In genomic region chr12:42338996-42339680, GRCm38 (mm10) we compare ENCODE assay signal across 24 mouse cellular contexts.
DNase-seq lines count a peak whose midpoint lies in the region; ATAC-seq and TF ChIP-seq lines count a peak whose summit lies in the region.
"Had no signal": no experiment of that assay in that cellular context is flagged by ENCODE, and none has a peak within 500 bp of the region (broad histone marks: within the 10 kb centered on the region; RNA-seq: fewer than 3 reads in every experiment).

No protein-coding gene starts in this region.

- H3K4me2 ChIP-seq in hindbrain, postnatal 0 days (ENCODE audit: low read depth, low read length), result no peak overlapping the region
- no peak overlapping the region for H3K4me2 ChIP-seq in hindbrain, embryonic 14.5 days (replicated peaks)
- H3K4me2 ChIP-seq: embryonic facial prominence, embryonic 13.5 days; heart, embryonic 12.5 days; heart, embryonic 15.5 days; hindbrain, embryonic 13.5 days had no signal

- H3K9me3 ChIP-seq in hindbrain, postnatal 0 days (ENCODE audit: low read length), result no peaks in the 10 kb centered on the region
- H3K9me3 ChIP-seq in hindbrain, embryonic 14.5 days (ENCODE audit: control insufficient read depth, low read length), result no peaks in the 10 kb centered on the region
- H3K9me3 ChIP-seq: embryonic facial prominence, embryonic 13.5 days; forebrain, embryonic 10.5 days; heart, embryonic 12.5 days; heart, embryonic 15.5 days; hindbrain, embryonic 10.5 days; hindbrain, embryonic 13.5 days had no signal

- TF ChIP-seq CTCF in cerebellum, adult 2 months (IDR thresholded peaks at IDR 0.05; ENCODE audit: borderline replicate concordance, insufficient read depth, low read depth, low read length), result no peak
- TF ChIP-seq CTCF in hindbrain, postnatal 0 days (IDR thresholded peaks at IDR 0.05; ENCODE audit: low read depth), result no peak

- no peak for TF ChIP-seq POLR2A in cerebellum, adult 2 months (IDR thresholded peaks at IDR 0.05; ENCODE audit: borderline replicate concordance, insufficient read depth, low read length)

- H3K36me3 ChIP-seq in hindbrain, postnatal 0 days (ENCODE audit: insufficient read depth, low read length), result no peaks in the 10 kb centered on the region
- H3K36me3 ChIP-seq in hindbrain, embryonic 14.5 days (replicated peaks; ENCODE audit: control insufficient read depth, insufficient read depth), result no peaks in the 10 kb centered on the region
- H3K36me3 ChIP-seq: embryonic facial prominence, embryonic 13.5 days; forebrain, embryonic 10.5 days; heart, embryonic 12.5 days; heart, embryonic 15.5 days; hindbrain, embryonic 10.5 days; hindbrain, embryonic 13.5 days had no signal

- ATAC-seq in hindbrain, postnatal 0 days, result peak; percentile 38; the same call in 1 of the 2 replicates
- ATAC-seq in hindbrain, embryonic 14.5 days (ENCODE audit: low FRiP score), result no peak
- ATAC-seq: forebrain, embryonic 14.5 days; forebrain, postnatal 0 days; intestine, postnatal 0 days; Patski had no signal

- no peaks in the 10 kb centered on the region for H3K4me1 ChIP-seq in cerebellum, adult 2 months (ENCODE audit: control insufficient read depth, insufficient read depth, low read length)
- no peaks in the 10 kb centered on the region for H3K4me1 ChIP-seq in hindbrain, postnatal 0 days (ENCODE audit: insufficient read depth, low read length)
- no peaks in the 10 kb centered on the region for H3K4me1 ChIP-seq in hindbrain, embryonic 14.5 days (replicated peaks; ENCODE audit: control insufficient read depth, insufficient read depth, low read length)
- H3K4me1 ChIP-seq: embryonic facial prominence, embryonic 13.5 days; forebrain, embryonic 10.5 days; heart, embryonic 12.5 days; heart, embryonic 15.5 days; hindbrain, embryonic 10.5 days; hindbrain, embryonic 13.5 days had no signal

- 23% methylated on average over 3 of the region's 3 CpGs for WGBS in cerebellum, adult 2 months
- WGBS in hindbrain, postnatal 0 days, result 66% methylated on average over 3 of the region's 3 CpGs
- 84% methylated on average over 3 of the region's 3 CpGs for WGBS in hindbrain, embryonic 14.5 days

- H3K4me3 ChIP-seq in cerebellum, adult 2 months (replicated peaks; ENCODE audit: insufficient read depth, low read depth, low read length), result no peak overlapping the region
- H3K4me3 ChIP-seq in hindbrain, postnatal 0 days (ENCODE audit: low read length), result no peak overlapping the region
- no peak overlapping the region for H3K4me3 ChIP-seq in hindbrain, embryonic 14.5 days (replicated peaks; ENCODE audit: low read length)
- H3K4me3 ChIP-seq: embryonic facial prominence, embryonic 13.5 days; forebrain, embryonic 10.5 days; heart, embryonic 12.5 days; heart, embryonic 15.5 days; hindbrain, embryonic 10.5 days; hindbrain, embryonic 13.5 days had no signal

- H3K9ac ChIP-seq in hindbrain, postnatal 0 days (replicated peaks; ENCODE audit: low read length), result no peak overlapping the region
- no peak overlapping the region for H3K9ac ChIP-seq in hindbrain, embryonic 14.5 days
- H3K9ac ChIP-seq: embryonic facial prominence, embryonic 13.5 days; forebrain, postnatal 0 days; heart, embryonic 12.5 days; heart, embryonic 15.5 days; hindbrain, embryonic 13.5 days had no signal

- DNase-seq in cerebellum, postnatal 10 days, result peak; percentile 25 to 30
- DNase-seq in cerebellum, adult 2 months, result no peak
- DNase-seq in hindbrain, postnatal 0 days (ENCODE audit: low spot score), result peak; percentile 41
- no peak for DNase-seq in hindbrain, embryonic 14.5 days (ENCODE audit: low spot score)
- peak; percentile 69 for DNase-seq in Muller cell, postnatal 12 days (ENCODE audit: inconsistent ontology term)
- no peak for DNase-seq in layer of hippocampus, postnatal 25 days (ENCODE audit: extremely low spot score in 1 of 2, low spot score in 1 of 2)
- DNase-seq: adrenal gland, postnatal 10 days; adrenal gland, postnatal 36 days; cerebellum, adult 18-20 months; cerebellum, adult 9-11 months; forebrain, postnatal 0 days; gastrocnemius, postnatal 25 days; heart, adult 18-20 months; heart, postnatal 10 days; heart, postnatal 36 days had no signal

- no peak overlapping the region for H3K27ac ChIP-seq in cerebellum, adult 2 months (ENCODE audit: insufficient read depth, low read length)
- H3K27ac ChIP-seq in hindbrain, postnatal 0 days, result no peak overlapping the region
- no peak overlapping the region for H3K27ac ChIP-seq in hindbrain, embryonic 14.5 days
- H3K27ac ChIP-seq: embryonic facial prominence, embryonic 13.5 days; forebrain, embryonic 10.5 days; heart, embryonic 15.5 days; hindbrain, embryonic 10.5 days; hindbrain, embryonic 13.5 days had no signal

- H3K27me3 ChIP-seq in cerebellum, adult 2 months (ENCODE audit: control insufficient read depth, insufficient read depth, low read length), result no peaks in the 10 kb centered on the region
- H3K27me3 ChIP-seq in hindbrain, postnatal 0 days (ENCODE audit: insufficient read depth, low read length), result no peaks in the 10 kb centered on the region
- no peaks in the 10 kb centered on the region for H3K27me3 ChIP-seq in hindbrain, embryonic 14.5 days (ENCODE audit: control insufficient read depth, insufficient read depth, low read length)
- H3K27me3 ChIP-seq: embryonic facial prominence, embryonic 13.5 days; heart, embryonic 12.5 days; heart, embryonic 15.5 days; hindbrain, embryonic 13.5 days; Patski had no signal

Comparison
In these comparisons a context has a peak if more than half of its experiments do, and no peak if none do; other contexts are left out.
1. DNase-seq: peak in cerebellum, postnatal 10 days (2 of 2), hindbrain, postnatal 0 days (single experiment) and Muller cell, postnatal 12 days (single experiment); none in cerebellum, adult 2 months (0 of 2), hindbrain, embryonic 14.5 days (single experiment) and layer of hippocampus, postnatal 25 days (0 of 2).